Comparison of ENCODE assay signal across 31 mouse cellular contexts in the genomic region with DNA sequence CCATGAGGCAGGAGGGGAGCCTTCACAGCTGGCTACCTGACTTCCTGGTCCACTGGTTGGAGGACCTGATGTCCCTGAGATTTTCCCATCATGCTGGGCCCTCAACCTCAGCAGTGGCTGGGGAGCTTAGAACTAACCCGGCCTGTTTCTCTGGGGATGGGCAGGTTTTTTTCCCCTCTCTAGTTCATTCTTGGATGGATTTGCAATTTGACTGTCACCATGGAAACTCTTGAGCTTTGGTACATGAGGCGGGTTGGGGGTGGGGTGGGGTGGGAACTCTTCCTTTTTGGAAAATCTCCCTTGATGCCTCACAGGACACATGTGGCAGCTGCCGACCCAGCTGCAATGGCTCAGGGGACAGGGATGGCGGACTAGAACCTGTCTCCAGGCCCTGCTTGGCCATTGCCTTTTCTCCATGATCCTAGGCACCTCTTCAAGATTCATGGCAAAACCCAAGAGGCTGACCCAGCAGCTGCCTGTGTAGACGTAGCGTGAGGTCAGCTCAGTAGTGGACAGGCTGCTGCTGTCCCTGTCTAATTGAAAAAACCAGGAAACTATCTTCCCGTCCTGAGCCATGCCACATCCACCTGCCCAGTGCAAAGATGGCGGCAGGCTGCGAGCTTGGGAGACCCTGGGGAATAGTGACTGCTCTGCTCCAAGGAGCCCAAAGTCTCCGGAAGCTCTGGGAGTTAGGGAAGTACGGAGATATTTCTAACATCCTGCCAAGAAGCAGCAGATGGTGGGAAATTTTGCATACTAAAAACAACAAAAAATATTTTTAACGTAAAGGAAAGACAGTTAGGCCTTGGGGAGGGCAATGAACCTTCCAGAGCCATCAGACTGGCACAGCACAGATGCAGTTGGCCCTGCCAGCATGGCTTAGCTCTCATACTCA. TPM values are rescaled to one million over a fixed set of nuclear protein-coding genes. Genes with fewer than 3 reads are reported as not detected.
DNase-seq lines count a peak whose midpoint lies in the region; ATAC-seq and TF ChIP-seq lines count a peak whose summit lies in the region.
"Had no signal": no experiment of that assay in that cellular context is flagged by ENCODE, and none has a peak within 500 bp of the region (broad histone marks: within the 10 kb centered on the region; RNA-seq: fewer than 3 reads in every experiment).

No protein-coding gene starts in this region.

- H3K9ac ChIP-seq in hindbrain, postnatal 0 days (replicated peaks; ENCODE audit: low read length), result no peak overlapping the region
- H3K9ac ChIP-seq in hindbrain, embryonic 16.5 days (ENCODE audit: low read depth, low read length), result no peak overlapping the region
- H3K9ac ChIP-seq: hindbrain, embryonic 15.5 days; liver, embryonic 15.5 days; lung, embryonic 15.5 days; neural tube, embryonic 12.5 days; stomach, embryonic 15.5 days had no signal

- ATAC-seq in hindbrain, postnatal 0 days, result no peak
- no peak for ATAC-seq in hindbrain, embryonic 16.5 days
- ATAC-seq: activated CD4-positive, CD25-positive, alpha-beta regulatory T cell, adult 4 months; intestine, postnatal 0 days had no signal

- H3K27ac ChIP-seq in hindbrain, postnatal 0 days, result no peak overlapping the region; the same call in 1 of the 2 replicates
- H3K27ac ChIP-seq in hindbrain, embryonic 16.5 days (ENCODE audit: low read depth, low read length), result no peak overlapping the region
- H3K27ac ChIP-seq: heart, embryonic 10.5 days; hindbrain, embryonic 15.5 days; left cerebral cortex, adult 2 months; limb, embryonic 10.5 days; liver, embryonic 15.5 days; lung, embryonic 15.5 days; neural tube, embryonic 12.5 days; stomach, embryonic 15.5 days had no signal

- WGBS in hindbrain, postnatal 0 days, result 61% methylated on average over 12 of the region's 12 CpGs
- WGBS in hindbrain, embryonic 16.5 days, result 68% methylated on average over 12 of the region's 12 CpGs

- H3K27me3 ChIP-seq in hindbrain, postnatal 0 days (ENCODE audit: insufficient read depth, low read length), result no peaks in the 10 kb centered on the region
- H3K27me3 ChIP-seq in hindbrain, embryonic 16.5 days (replicated peaks; ENCODE audit: control insufficient read depth, insufficient read depth, low read length), result no peaks in the 10 kb centered on the region; the same call in 1 of the 2 replicates
- H3K27me3 ChIP-seq: hindbrain, embryonic 15.5 days; liver, embryonic 15.5 days; lung, embryonic 15.5 days; neural tube, embryonic 12.5 days; stomach, embryonic 15.5 days had no signal

- DNase-seq in frontal cortex, adult 2 months (ENCODE audit: extremely low spot score in 1 of 2, low spot score in 1 of 2), result peak; percentile 7 to 40
- no peak for DNase-seq in frontal cortex, postnatal 25 days (ENCODE audit: low spot score in 2 of 2)
- peak; percentile 16 for DNase-seq in hindbrain, postnatal 0 days (ENCODE audit: low spot score)
- DNase-seq in right cerebral cortex, postnatal 4 days, result peak; percentile 25
- DNase-seq in right cerebral cortex, postnatal 36 days (ENCODE audit: low spot score in 2 of 2), result no peak
- DNase-seq in embryo, embryonic 9.5 days (ENCODE audit: extremely low spot score), result no peak
- DNase-seq: adrenal gland, adult 8-10 months; cerebellum, adult 2 months; cerebellum, postnatal 25 days; embryo, embryonic 11 days; gastrocnemius, postnatal 36 days; heart, postnatal 14 days; kidney, postnatal 25 days; liver; lung, postnatal 36 days; midbrain, embryonic 14.5 days; thymus, adult 2 months; thymus, postnatal 4 days had no signal

- H3K4me2 ChIP-seq in hindbrain, postnatal 0 days (ENCODE audit: low read depth, low read length), result no peak overlapping the region
- H3K4me2 ChIP-seq in hindbrain, embryonic 16.5 days (ENCODE audit: low read length), result no peak overlapping the region
- H3K4me2 ChIP-seq: hindbrain, embryonic 15.5 days; liver, embryonic 15.5 days; lung, embryonic 15.5 days; neural tube, embryonic 12.5 days; stomach, embryonic 15.5 days had no signal

- peaks cover 14% of the 10 kb centered on the region for H3K4me1 ChIP-seq in hindbrain, postnatal 0 days (ENCODE audit: insufficient read depth, low read length)
- H3K4me1 ChIP-seq in hindbrain, embryonic 16.5 days (ENCODE audit: control insufficient read depth, insufficient read depth, low read depth, low read length), result peaks cover 4% of the 10 kb centered on the region; the same call in 1 of the 2 replicates
- H3K4me1 ChIP-seq: liver, embryonic 15.5 days; lung, embryonic 15.5 days had no signal

- TF ChIP-seq CTCF in hindbrain, postnatal 0 days (IDR thresholded peaks at IDR 0.05; ENCODE audit: low read depth), result no peak

- no peaks in the 10 kb centered on the region for H3K36me3 ChIP-seq in hindbrain, postnatal 0 days (ENCODE audit: insufficient read depth, low read length)
- H3K36me3 ChIP-seq in hindbrain, embryonic 16.5 days (ENCODE audit: control insufficient read depth, insufficient read depth, low read length), result no peaks in the 10 kb centered on the region
- H3K36me3 ChIP-seq: heart, embryonic 10.5 days; hindbrain, embryonic 15.5 days; limb, embryonic 10.5 days; liver, embryonic 15.5 days; lung, embryonic 15.5 days; neural tube, embryonic 12.5 days; stomach, embryonic 15.5 days had no signal

- no peaks in the 10 kb centered on the region for H3K9me3 ChIP-seq in hindbrain, postnatal 0 days (ENCODE audit: low read length)
- no peaks in the 10 kb centered on the region for H3K9me3 ChIP-seq in hindbrain, embryonic 16.5 days (ENCODE audit: control insufficient read depth, low read length)
- H3K9me3 ChIP-seq: heart, embryonic 10.5 days; hindbrain, embryonic 15.5 days; limb, embryonic 10.5 days; liver, embryonic 15.5 days; lung, embryonic 15.5 days; megakaryocyte, embryonic 14.5 days; neural tube, embryonic 12.5 days; stomach, embryonic 15.5 days had no signal

- H3K4me3 ChIP-seq in hindbrain, postnatal 0 days (ENCODE audit: low read length), result no peak overlapping the region
- no peak overlapping the region for H3K4me3 ChIP-seq in hindbrain, embryonic 16.5 days (ENCODE audit: low read length)
- H3K4me3 ChIP-seq: heart, embryonic 10.5 days; hindbrain, embryonic 15.5 days; left cerebral cortex, adult 2 months; limb, embryonic 10.5 days; liver, embryonic 15.5 days; lung, embryonic 15.5 days; megakaryocyte, embryonic 14.5 days; neural tube, embryonic 12.5 days; stomach, embryonic 15.5 days had no signal

RNA-seq across cellular contexts. Expression of a gene that starts 43.9 kb away (rescaled TPM):
- 5.2 and 11.0 TPM in 2 replicates for polyA plus RNA-seq in frontal cortex, adult 2 months (2012; rRNA removed)
- 12.7 and 12.8 TPM in 2 replicates for total RNA-seq in hindbrain, postnatal 0 days (2014; rRNA removed)
- 4.0 and 4.3 TPM in 2 replicates for polyA plus RNA-seq in hindbrain, postnatal 0 days (2015; fragmentation: Nextera tagmentation; extraction: Ambion mirVana)
- 3.7 and 4.2 TPM in 2 replicates for polyA plus RNA-seq in hindbrain, embryonic 16.5 days (2015; fragmentation: Nextera tagmentation; extraction: Ambion mirVana)
- total RNA-seq: MEL had no signal
- polyA plus RNA-seq: activated CD4-positive, CD25-positive, alpha-beta regulatory T cell, adult 4 months had no signal

Comparison
In these comparisons a context has a peak if more than half of its experiments do, and no peak if none do; other contexts are left out.
1. DNase-seq: peak in frontal cortex, adult 2 months (2 of 2), hindbrain, postnatal 0 days (single experiment) and right cerebral cortex, postnatal 4 days (single experiment); none in frontal cortex, postnatal 25 days (0 of 2), right cerebral cortex, postnatal 36 days (0 of 2) and embryo, embryonic 9.5 days (single experiment).